Mouse (Mus musculus): Measurements from ENCODE around the gene Nfix. TPM values are rescaled to one million over a fixed set of nuclear protein-coding genes. Genes with fewer than 3 reads are reported as not detected.

Gene Nfix
- polyA plus RNA-seq, 1 experiment from 2014 or later, result 8.4 TPM

DNA sequence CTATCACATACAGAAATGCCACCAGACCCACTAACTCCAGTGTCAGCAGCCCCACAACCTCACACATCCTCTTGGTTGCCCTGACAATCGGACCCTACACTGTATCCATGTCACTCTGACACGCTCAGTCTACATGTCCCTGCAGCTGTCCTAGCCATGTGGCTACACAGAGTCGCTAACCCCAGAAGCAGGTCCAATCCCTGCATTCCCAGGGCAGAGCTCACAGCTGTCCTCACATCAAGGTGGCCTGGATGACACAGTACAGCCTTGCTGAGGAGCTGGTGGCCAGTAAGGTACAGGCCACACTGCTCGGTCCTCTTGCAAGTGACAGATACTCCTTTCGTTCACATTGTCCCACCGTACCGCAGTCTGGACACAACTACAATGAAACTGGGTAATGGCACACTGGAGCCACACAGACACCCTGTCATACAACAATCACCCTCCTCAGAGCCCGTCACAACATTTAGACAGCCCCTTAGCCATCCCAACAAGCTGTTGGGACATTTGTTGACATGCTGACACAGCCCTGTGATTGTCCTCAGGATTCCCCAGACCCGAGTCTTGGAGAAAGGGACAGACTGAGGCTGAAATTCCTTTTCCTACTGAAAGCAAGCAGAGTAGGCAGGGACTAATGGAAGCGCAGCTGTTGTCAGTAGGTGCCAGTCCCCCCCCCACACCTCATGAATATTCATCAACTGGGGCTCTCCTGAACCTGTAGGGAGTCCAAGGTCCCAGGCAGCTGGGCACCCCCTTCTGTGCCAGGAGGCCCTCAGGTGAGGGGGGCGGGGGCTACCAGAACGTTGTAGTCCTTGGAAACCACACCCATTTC is 9.2 kb upstream of the Nfix start:
- Histone ChIP-seq H3K27me3 (replicated peaks) (peaks cover 55% of the 10 kb centered on the region), H3K4me3 (no peak overlapping the region), H3K9ac (no peak overlapping the region), H3K36me3 (no peaks in the 10 kb centered on the region), H3K27ac (no peak overlapping the region), H3K4me1 (peaks cover 33% of the 10 kb centered on the region), H3K4me2 (replicated peaks) (no peak overlapping the region; the same call in 1 of the 2 replicates), H3K9me3 (peaks cover 5% of the 10 kb centered on the region)
- 53% methylated on average over 12 of the region's 12 CpGs for WGBS
- ATAC-seq (ENCODE audit: low FRiP score, low read depth), result peak; percentile 27

- Histone ChIP-seq H3K9ac (no peak overlapping the region), H3K27ac (no peak overlapping the region), H3K4me1 (peaks cover 15% of the 10 kb centered on the region; the same call in 1 of the 2 replicates), H3K36me3 (no peaks in the 10 kb centered on the region), H3K4me2 (replicated peaks) (no peak overlapping the region), H3K27me3 (replicated peaks) (peaks cover 74% of the 10 kb centered on the region), H3K9me3 (peaks cover 5% of the 10 kb centered on the region), H3K4me3 (no peak overlapping the region)
- WGBS, result 95% methylated on average over 5 of the region's 5 CpGs
- no peak for ATAC-seq (ENCODE audit: low FRiP score, low read depth)
These were observed 5.9 kb upstream of the Nfix start for GRCm38 (mm10) chr8:84806031-84806430.

DNA sequence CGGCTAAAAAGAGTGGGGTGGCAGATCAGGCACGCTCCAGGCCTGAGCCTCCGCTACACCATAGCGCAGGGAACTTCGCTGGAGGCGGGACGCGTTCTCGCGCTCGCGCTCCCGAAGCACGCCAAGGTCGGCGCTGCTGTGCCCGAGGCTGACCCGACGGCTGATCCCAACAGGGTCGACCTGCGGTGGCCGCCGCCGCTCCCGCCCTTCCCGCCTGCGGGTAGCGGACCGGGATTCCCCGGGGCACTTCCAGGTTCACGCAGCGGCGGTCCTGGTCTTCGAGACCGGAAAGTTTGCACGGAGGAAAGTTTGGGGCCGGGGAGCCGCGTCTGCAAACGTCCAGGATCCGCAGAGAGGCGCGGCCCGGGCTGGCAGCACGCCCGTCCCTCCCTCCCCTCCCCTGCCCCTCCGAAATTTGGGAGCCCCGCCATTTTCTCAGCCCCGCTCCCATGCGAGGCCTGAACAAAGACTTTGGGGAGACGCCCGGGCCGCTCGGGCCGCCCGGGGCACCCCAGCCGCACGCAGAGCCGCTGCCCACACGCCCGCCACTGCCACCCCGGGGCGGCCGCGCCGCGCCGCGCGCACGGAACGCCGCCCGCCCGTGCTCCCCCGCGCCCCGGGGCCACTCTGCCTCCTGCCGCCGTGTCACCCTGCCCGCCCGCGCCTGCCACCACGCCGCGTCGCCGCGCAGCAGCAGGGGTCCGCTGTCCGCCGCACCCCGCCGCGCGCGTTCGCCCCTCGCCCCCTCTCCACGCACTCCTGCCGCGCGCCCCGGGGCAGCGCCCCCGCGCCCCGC is 810 bp downstream of the Nfix start:
- ATAC-seq (ENCODE audit: low FRiP score, low read depth), result peak; percentile 39; the same call in 1 of the 2 replicates
- Histone ChIP-seq H3K27ac (no peak overlapping the region), H3K36me3 (no peaks in the 10 kb centered on the region), H3K27me3 (replicated peaks) (peaks cover 93% of the 10 kb centered on the region), H3K4me1 (peaks cover 25% of the 10 kb centered on the region), H3K4me2 (replicated peaks) (peak overlapping the region; percentile 66), H3K9me3 (no peaks in the 10 kb centered on the region), H3K9ac (peak overlapping the region; percentile 75), H3K4me3 (peak overlapping the region; percentile 65)
- under 1% methylated on average over 92 of the region's 108 CpGs for WGBS

DNA sequence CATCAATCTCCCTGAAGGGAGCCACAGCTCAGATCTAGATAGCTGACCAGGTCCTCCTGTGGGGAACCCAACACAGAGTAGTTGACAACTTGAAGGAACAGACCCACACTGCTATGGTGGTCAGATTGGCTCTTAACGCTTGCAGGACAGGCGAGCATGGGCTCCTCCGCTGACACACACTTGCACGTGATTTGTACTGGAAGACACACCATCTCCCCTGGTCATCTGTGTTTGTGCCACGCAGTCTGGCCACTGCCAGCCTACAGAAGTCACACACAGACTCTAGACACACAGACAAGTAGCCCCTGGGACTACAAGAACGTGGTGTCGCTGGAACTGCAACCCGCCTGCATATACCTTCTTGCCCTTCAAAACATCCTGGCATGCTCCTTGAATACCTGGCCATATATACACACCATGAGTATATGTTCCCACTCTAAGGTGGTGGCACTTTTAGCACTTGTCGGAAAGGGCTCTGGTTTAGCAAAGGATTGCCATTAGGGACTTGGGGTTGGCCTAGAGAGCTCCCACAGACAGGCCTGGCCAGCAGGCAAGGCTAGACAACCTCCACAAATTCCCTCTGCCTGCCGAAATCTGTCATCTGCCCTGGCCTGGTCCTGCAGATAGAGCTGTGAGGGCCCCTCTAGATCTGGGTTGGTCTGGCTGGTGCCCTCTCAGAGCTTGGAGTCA is 1.6 kb downstream of the Nfix start:
- no peak for ATAC-seq (ENCODE audit: low FRiP score, low read depth)
- Histone ChIP-seq H3K27ac (no peak overlapping the region), H3K9me3 (no peaks in the 10 kb centered on the region), H3K4me2 (replicated peaks) (peak overlapping the region; percentile 66), H3K4me1 (peaks cover 30% of the 10 kb centered on the region), H3K9ac (peak overlapping the region; percentile 75), H3K36me3 (no peaks in the 10 kb centered on the region), H3K4me3 (peak overlapping the region; percentile 65), H3K27me3 (replicated peaks) (peaks cover 93% of the 10 kb centered on the region)
- WGBS, result 36% methylated on average over 10 of the region's 10 CpGs

GRCm38 (mm10) chr8:84797971-84798370 is 2.2 kb downstream of the Nfix start:
- H3K27ac ChIP-seq, result no peak overlapping the region

DNA sequence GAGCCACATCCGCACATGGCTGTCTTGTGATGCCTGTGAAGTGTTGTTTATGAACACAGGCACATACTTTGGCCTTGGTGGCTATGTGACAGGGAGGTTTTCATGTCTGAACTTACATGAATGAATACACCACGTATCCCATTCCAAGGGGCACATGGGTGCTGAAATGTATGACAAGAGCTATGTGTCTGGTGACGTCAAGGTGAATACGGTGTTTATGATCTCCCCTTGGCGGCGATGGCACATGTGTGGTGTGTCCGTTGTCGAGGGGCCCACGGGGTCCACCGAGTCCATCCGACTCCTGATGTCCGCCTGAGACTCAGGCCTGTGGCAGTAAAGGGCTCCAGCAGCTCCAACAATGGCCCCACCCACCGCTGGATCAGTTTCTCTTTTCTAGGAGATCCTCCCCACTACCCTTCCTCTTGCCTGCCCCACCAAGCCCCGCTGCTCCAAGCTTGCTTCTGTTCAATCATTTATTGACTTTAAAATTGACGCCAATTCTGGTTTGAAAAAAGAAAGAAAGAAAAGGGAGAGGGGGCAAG is 2.8 kb downstream of the Nfix start:
- Histone ChIP-seq H3K4me1 (peaks cover 30% of the 10 kb centered on the region), H3K4me3 (no peak overlapping the region), H3K27me3 (replicated peaks) (peaks cover 93% of the 10 kb centered on the region), H3K27ac (no peak overlapping the region), H3K9me3 (no peaks in the 10 kb centered on the region), H3K36me3 (no peaks in the 10 kb centered on the region), H3K9ac (no peak overlapping the region), H3K4me2 (replicated peaks) (0 out of 2 replicates have a peak overlapping the region, but pooled peaks have one; percentile 66)
- WGBS, result 75% methylated on average over 15 of the region's 15 CpGs
- no peak for ATAC-seq (ENCODE audit: low FRiP score, low read depth)

More at GRCm38 (mm10) chr8:84797971-84798370, 2.2 kb downstream of the Nfix start:
- Histone ChIP-seq H3K36me3 (no peaks in the 10 kb centered on the region), H3K4me3 (no peak overlapping the region), H3K9ac (0 out of 2 replicates have a peak overlapping the region, but pooled peaks have one; percentile 8), H3K4me1 (peaks cover 30% of the 10 kb centered on the region), H3K9me3 (no peaks in the 10 kb centered on the region), H3K27me3 (replicated peaks) (peaks cover 93% of the 10 kb centered on the region), H3K4me2 (replicated peaks) (peak overlapping the region; percentile 66)
- WGBS, result 70% methylated on average over 6 of the region's 6 CpGs
- no peak for ATAC-seq (ENCODE audit: low FRiP score, low read depth)

GRCm38 (mm10) chr8:84794486-84794885 is 5.7 kb downstream of the Nfix start:
- Histone ChIP-seq H3K9me3 (no peaks in the 10 kb centered on the region), H3K9ac (0 out of 2 replicates have a peak overlapping the region, but pooled peaks have one; percentile 1), H3K4me2 (replicated peaks) (0 out of 2 replicates have a peak overlapping the region, but pooled peaks have one; percentile 22), H3K4me1 (peaks cover 23% of the 10 kb centered on the region), H3K36me3 (no peaks in the 10 kb centered on the region), H3K27ac (no peak overlapping the region), H3K4me3 (no peak overlapping the region), H3K27me3 (replicated peaks) (peaks cover 97% of the 10 kb centered on the region)
- no peak for ATAC-seq (ENCODE audit: low FRiP score, low read depth)
- 51% methylated on average over 7 of the region's 7 CpGs for WGBS

- H3K27me3 ChIP-seq (replicated peaks), result peaks cover 98% of the 10 kb centered on the region
- WGBS, result 54% methylated on average over 13 of the region's 13 CpGs
- H3K27ac ChIP-seq, result no peak overlapping the region
- peak overlapping the region; percentile 22; the same call in 1 of the 2 replicates for H3K4me2 ChIP-seq (replicated peaks)
- no peaks in the 10 kb centered on the region for H3K36me3 ChIP-seq
- H3K9ac ChIP-seq, result no peak overlapping the region
- H3K4me3 ChIP-seq, result no peak overlapping the region
- no peaks in the 10 kb centered on the region for H3K9me3 ChIP-seq
- no peak for ATAC-seq (ENCODE audit: low FRiP score, low read depth)
- H3K4me1 ChIP-seq, result peaks cover 18% of the 10 kb centered on the region
These were observed 6.2 kb downstream of the Nfix start for GRCm38 (mm10) chr8:84793791-84794485.

DNA sequence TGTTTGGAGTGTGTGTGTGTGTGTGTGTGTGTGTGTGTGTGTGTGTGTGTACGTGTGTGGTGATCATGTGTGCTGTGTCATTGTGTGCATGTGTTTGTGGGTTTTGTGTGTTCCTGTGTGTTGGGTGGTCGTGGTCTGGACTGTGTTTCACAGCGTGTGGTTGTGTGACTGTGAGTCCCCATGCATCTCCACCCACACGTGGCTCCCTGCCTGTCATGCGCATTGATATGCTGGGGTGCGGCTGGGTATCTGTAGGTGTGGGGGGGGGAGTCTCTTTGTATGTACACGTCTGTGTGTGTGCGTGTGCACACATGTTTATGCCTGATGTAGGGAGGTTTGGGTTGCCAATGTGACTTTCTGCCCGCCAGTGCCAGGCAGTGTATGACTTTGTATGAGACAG is 7.0 kb downstream of the Nfix start:
- H3K9ac ChIP-seq, result no peak overlapping the region
- no peaks in the 10 kb centered on the region for H3K36me3 ChIP-seq
- WGBS, result 84% methylated on average over 9 of the region's 9 CpGs
- H3K4me2 ChIP-seq (replicated peaks), result no peak overlapping the region
- peaks cover 98% of the 10 kb centered on the region for H3K27me3 ChIP-seq (replicated peaks)
- H3K4me1 ChIP-seq, result peaks cover 10% of the 10 kb centered on the region
- H3K4me3 ChIP-seq, result no peak overlapping the region
- no peak for ATAC-seq (ENCODE audit: low FRiP score, low read depth)
- no peak overlapping the region for H3K27ac ChIP-seq
- no peaks in the 10 kb centered on the region for H3K9me3 ChIP-seq

DNA sequence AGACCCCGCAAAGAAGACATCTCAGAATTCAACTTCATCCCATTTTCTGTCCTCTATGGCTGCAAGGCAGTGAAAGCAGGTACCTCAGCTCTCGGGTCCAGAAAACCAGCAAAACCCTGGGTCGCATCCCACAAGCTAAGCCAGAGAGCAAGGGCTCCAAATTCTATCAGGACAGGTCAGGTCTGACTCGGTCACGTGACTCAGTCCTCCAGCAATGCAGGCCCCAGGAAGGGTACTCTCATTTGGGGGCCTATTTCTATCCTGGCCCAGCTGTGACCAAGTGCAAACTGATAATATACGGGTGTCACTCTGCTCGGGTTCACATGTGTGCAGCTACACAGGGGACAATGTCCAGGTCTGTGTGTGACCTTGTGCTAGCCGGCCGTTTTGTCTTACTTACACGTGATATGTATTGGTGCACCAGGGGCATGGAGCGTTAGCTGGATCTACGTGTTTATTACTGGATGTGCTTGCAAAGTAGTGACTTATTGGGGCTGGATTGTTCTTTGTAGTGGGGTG is 7.7 kb downstream of the Nfix start:
- H3K9ac ChIP-seq, result no peak overlapping the region
- no peak overlapping the region for H3K27ac ChIP-seq
- H3K36me3 ChIP-seq, result no peaks in the 10 kb centered on the region
- peaks cover 6% of the 10 kb centered on the region for H3K4me1 ChIP-seq
- no peaks in the 10 kb centered on the region for H3K9me3 ChIP-seq
- no peak for ATAC-seq (ENCODE audit: low FRiP score, low read depth)
- H3K4me3 ChIP-seq, result no peak overlapping the region
- no peak overlapping the region for H3K4me2 ChIP-seq (replicated peaks)
- peaks cover 98% of the 10 kb centered on the region for H3K27me3 ChIP-seq (replicated peaks)
- WGBS, result 75% methylated on average over 12 of the region's 12 CpGs

DNA sequence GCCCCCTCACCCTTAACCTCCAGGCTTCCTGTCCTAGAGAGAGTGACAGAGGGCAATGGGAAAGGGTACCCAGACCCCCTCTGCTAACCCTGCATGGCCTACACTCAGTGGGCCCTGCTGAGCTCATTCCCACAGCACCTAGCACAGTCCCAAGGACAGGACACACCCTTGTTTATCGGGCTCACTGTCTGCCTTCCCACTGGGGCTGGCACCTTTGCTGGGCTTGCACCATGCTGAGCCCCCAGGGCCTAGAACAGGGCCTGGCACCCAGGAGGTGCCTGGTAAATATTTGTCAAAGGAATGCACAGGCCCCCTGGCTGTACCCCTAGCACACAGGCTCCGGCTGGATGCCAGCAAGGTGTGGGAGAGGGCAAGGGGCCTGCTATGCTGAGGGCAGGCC is 9.6 kb downstream of the Nfix start:
- Histone ChIP-seq H3K9me3 (no peaks in the 10 kb centered on the region), H3K9ac (0 out of 2 replicates have a peak overlapping the region, but pooled peaks have one; percentile 13), H3K36me3 (no peaks in the 10 kb centered on the region), H3K4me3 (no peak overlapping the region), H3K4me1 (peaks cover 10% of the 10 kb centered on the region), H3K27me3 (replicated peaks) (peaks cover 98% of the 10 kb centered on the region), H3K4me2 (replicated peaks) (no peak overlapping the region), H3K27ac (no peak overlapping the region)
- ATAC-seq (ENCODE audit: low FRiP score, low read depth), result no peak
- 79% methylated on average over 2 of the region's 2 CpGs for WGBS

All from neural tube, embryonic 12.5 days (tissue).